Mouse (Mus musculus): Measurements from ENCODE around the gene Patj. TPM values are rescaled to one million over a fixed set of nuclear protein-coding genes. Genes with fewer than 3 reads are reported as not detected.
"Not testable (repeated sequence)": the region's sequence is repeated elsewhere in the genome, so short reads cannot be mapped to it uniquely, and the experiment has no call there.

Gene Patj
- total RNA-seq, 2 experiments from 2014 or later: 2.4 to 6.2 TPM

- TF ChIP-seq CTCF (IDR thresholded peaks at IDR 0.05): no peak
- intact Hi-C loops (cut with DNase I): no loop called here
- no peak overlapping the region for H3K4me3 ChIP-seq
- H3K27ac ChIP-seq: no peak overlapping the region
- no peak for DNase-seq
These were observed 12.9 kb downstream of the Patj start for GRCm38 (mm10) chr4:98408455-98408854.

- intact Hi-C loops (cut with DNase I); DNase-seq; H3K4me3 ChIP-seq; H3K27ac ChIP-seq: not testable (repeated sequence)
These were observed 19.6 kb downstream of the Patj start for GRCm38 (mm10) chr4:98415150-98415549.

- DNase-seq: no peak
- H3K4me3 ChIP-seq: no peak overlapping the region
- no peak overlapping the region for H3K27ac ChIP-seq
- intact Hi-C loops (cut with DNase I): no loop called here
- no peak for TF ChIP-seq CTCF (IDR thresholded peaks at IDR 0.05)
These were observed 32.8 kb downstream of the Patj start for GRCm38 (mm10) chr4:98428371-98428770.

- intact Hi-C loops (cut with DNase I): no loop called here
- peak; percentile 32 for DNase-seq
- Histone ChIP-seq H3K4me3 (no peak overlapping the region; the same call in 1 of the 2 replicates), H3K27ac (peak overlapping the region; percentile 21; the same call in 1 of the 2 replicates)
- TF ChIP-seq CTCF (IDR thresholded peaks at IDR 0.05): no peak
These were observed 40.3 kb downstream of the Patj start for GRCm38 (mm10) chr4:98435641-98436457.

- no peak for TF ChIP-seq CTCF (IDR thresholded peaks at IDR 0.05)
- intact Hi-C loops (cut with DNase I): no loop called here
- Histone ChIP-seq H3K27ac (peak overlapping the region; percentile 70), H3K4me3 (peak overlapping the region; percentile 65)
- no peak for DNase-seq
These were observed 41.2 kb downstream of the Patj start for GRCm38 (mm10) chr4:98436664-98437363.

- intact Hi-C loops (cut with DNase I): loop anchor here (10.0 kb wide), 1 partner anchor 875 kb away; no protein-coding TSS in a partner anchor
- DNase-seq: no peak
- Histone ChIP-seq H3K27ac (no peak overlapping the region), H3K4me3 (no peak overlapping the region)
- no peak for TF ChIP-seq CTCF (IDR thresholded peaks at IDR 0.05)
These were observed 43.8 kb downstream of the Patj start for GRCm38 (mm10) chr4:98439261-98440005.

- DNase-seq: no peak
- Histone ChIP-seq H3K27ac (no peak overlapping the region), H3K4me3 (no peak overlapping the region)
- intact Hi-C loops (cut with DNase I): loop anchor here (10.0 kb wide), 1 partner anchor 876 kb away; no protein-coding TSS in a partner anchor
- TF ChIP-seq CTCF (IDR thresholded peaks at IDR 0.05): no peak
These were observed 45.7 kb downstream of the Patj start for GRCm38 (mm10) chr4:98441248-98441647.

- TF ChIP-seq CTCF (IDR thresholded peaks at IDR 0.05): peak; percentile 60
- no peak overlapping the region for H3K27ac ChIP-seq
- intact Hi-C loops (cut with DNase I): loop anchor here (10.0 kb wide), 1 partner anchor 880 kb away; no protein-coding TSS in a partner anchor
- DNase-seq: peak; percentile 35
- no peak overlapping the region for H3K4me3 ChIP-seq
These were observed 49.0 kb downstream of the Patj start for GRCm38 (mm10) chr4:98444437-98445139.

- TF ChIP-seq CTCF (IDR thresholded peaks at IDR 0.05): no peak
- intact Hi-C loops (cut with DNase I): loop anchor here (10.0 kb wide), 1 partner anchor 885 kb away; no protein-coding TSS in a partner anchor
- no peak for DNase-seq
- no peak overlapping the region for H3K4me3 ChIP-seq
- H3K27ac ChIP-seq: no peak overlapping the region
These were observed 54.1 kb downstream of the Patj start for GRCm38 (mm10) chr4:98449564-98450263.

GRCm38 (mm10) chr4:98450308-98450707, 54.7 kb downstream of the Patj start:
- intact Hi-C loops (cut with DNase I): no loop called here
- DNase-seq: no peak
- Histone ChIP-seq H3K4me3 (no peak overlapping the region), H3K27ac (no peak overlapping the region)
- TF ChIP-seq CTCF (IDR thresholded peaks at IDR 0.05): no peak

GRCm38 (mm10) chr4:98450829-98451228, 55.2 kb downstream of the Patj start:
- no peak for TF ChIP-seq CTCF (IDR thresholded peaks at IDR 0.05)
- H3K27ac ChIP-seq: no peak overlapping the region
- intact Hi-C loops (cut with DNase I): no loop called here
- H3K4me3 ChIP-seq: no peak overlapping the region
- no peak for DNase-seq

Data from gastrocnemius, adult 2 months (tissue).